Mouse (Mus musculus): Measurements from ENCODE around the gene Sugp1. TPM values are rescaled to one million over a fixed set of nuclear protein-coding genes. Genes with fewer than 3 reads are reported as not detected.

The Sugp1 gene
- polyA plus RNA-seq, 1 experiment from 2014 or later: 37.0 TPM

DNA sequence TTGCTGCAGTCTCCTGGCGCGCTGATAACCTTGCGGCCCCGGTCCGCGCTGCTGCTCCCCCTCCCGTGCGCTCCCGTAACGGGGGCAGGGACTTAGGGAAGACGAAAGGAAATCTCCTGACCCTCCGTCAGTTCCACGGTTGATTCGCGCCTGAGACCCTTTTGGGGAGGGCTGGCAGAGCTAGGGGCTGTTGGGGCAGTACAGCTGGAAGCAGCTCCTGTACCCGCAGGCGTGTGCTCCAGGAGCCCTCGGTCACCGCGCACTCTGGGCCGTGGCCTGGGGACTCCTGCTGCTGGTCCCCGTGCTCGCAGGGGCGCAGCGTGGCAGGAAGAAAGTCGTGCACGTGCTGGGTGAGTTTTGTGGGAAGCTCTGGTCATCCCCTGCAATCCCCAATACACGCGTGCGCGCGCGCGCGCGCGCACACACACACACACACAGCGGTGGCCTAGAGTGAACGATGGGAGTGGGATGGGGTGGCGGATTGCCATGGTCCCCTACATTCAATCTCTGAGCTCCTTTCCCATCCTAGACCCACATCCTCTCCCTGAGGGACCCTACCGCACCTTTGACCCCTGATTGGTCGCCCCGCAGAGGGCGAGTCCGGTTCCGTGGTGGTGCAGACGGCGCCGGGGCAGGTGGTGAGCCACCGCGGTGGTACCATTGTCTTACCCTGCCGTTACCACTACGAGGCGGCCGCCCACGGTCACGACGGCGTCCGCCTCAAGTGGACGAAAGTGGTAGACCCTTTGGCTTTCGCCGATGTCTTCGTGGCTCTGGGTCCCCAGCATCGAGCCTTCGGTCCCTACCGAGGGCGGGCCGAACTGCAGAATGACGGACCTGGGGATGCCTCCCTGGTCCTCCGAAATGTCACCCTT, 41.8 kb downstream of the Sugp1 start:
- peaks cover 10% of the 10 kb centered on the region for H3K27me3 ChIP-seq
- POLR2A ChIA-PET: no interaction called here
- in situ Hi-C loops (cut with MboI; ENCODE audit: low pct_unique_long_range_greater_than_20kb): no loop called here
- CTCF ChIA-PET: interaction anchor here (0.8 kb wide), 1 partner anchor 13 kb away, joined by 3 read pairs; no protein-coding TSS in a partner anchor
- no peak for TF ChIP-seq CTCF (IDR thresholded peaks at IDR 0.05)
- no peak for DNase-seq (ENCODE audit: low read depth, low spot score)
- ATAC-seq: no peak

- peaks cover 10% of the 10 kb centered on the region for H3K27me3 ChIP-seq
- DNase-seq (ENCODE audit: low read depth, low spot score) (no peak), ATAC-seq (no peak)
- ChIA-PET POLR2A (no interaction called here), CTCF (no interaction called here)
- in situ Hi-C loops (cut with MboI; ENCODE audit: low pct_unique_long_range_greater_than_20kb): no loop called here
- TF ChIP-seq CTCF (IDR thresholded peaks at IDR 0.05): no peak
These were observed 43.5 kb downstream of the Sugp1 start for GRCm38 (mm10) chr8:70086151-70086550.

DNA sequence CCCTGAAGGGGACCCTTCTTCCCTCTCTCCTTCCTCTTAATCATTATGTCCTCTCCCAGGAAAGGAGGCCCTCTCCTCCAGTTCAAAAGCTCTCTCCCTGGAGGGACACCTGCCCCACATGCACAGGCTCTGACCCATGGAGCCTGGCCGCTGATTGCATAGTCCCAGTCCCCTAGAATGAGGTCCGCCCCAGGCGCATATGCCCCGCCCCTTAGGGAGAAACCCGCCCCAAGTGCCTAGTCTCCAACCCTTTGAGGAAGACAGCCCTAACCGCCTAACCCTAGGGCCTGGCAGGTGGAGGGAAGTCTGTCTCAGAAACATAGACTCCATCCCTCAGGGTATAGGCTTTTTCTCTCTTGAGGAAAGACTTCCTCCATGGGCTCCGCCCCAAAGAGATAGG, 44.6 kb downstream of the Sugp1 start:
- ChIA-PET POLR2A (no interaction called here), CTCF (no interaction called here)
- no peak for TF ChIP-seq CTCF (IDR thresholded peaks at IDR 0.05)
- DNase-seq (ENCODE audit: low read depth, low spot score) (no peak), ATAC-seq (no peak)
- in situ Hi-C loops (cut with MboI; ENCODE audit: low pct_unique_long_range_greater_than_20kb): no loop called here
- H3K27me3 ChIP-seq: peaks cover 10% of the 10 kb centered on the region

- no peak for DNase-seq (ENCODE audit: low read depth, low spot score)
- ATAC-seq: peak; percentile 21
- no peak for TF ChIP-seq CTCF (IDR thresholded peaks at IDR 0.05)
- in situ Hi-C loops (cut with MboI; ENCODE audit: low pct_unique_long_range_greater_than_20kb): no loop called here
- POLR2A ChIA-PET: no interaction called here
- CTCF ChIA-PET: no interaction called here
- peaks cover 10% of the 10 kb centered on the region for H3K27me3 ChIP-seq
These were observed 45.4 kb downstream of the Sugp1 start for GRCm38 (mm10) chr8:70087836-70088650.

- peaks cover 10% of the 10 kb centered on the region for H3K27me3 ChIP-seq
- POLR2A ChIA-PET: no interaction called here
- no peak for ATAC-seq
These were observed 46.8 kb downstream of the Sugp1 start for GRCm38 (mm10) chr8:70089296-70089960.

DNA sequence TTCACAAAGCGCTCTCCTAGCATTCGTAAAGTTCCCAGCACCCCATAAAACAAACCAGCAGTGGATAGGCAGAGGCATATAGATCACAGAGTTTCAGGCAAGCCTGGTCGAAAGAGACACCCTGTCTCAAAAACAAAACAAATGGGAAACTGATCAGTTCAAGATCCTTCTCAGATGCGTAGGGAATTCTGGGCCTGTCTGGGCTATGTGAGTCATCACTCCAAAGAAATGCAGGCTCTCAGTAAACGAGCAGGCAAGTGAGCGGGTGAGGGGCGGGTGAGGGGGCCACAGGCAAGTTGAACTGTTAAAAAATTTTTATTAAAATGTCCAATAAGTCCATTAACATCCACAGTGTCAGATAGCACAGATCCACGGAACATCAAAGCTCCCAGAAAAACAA, 50.2 kb downstream of the Sugp1 start:
- CTCF ChIA-PET: no interaction called here
- no peak for DNase-seq (ENCODE audit: low read depth, low spot score)

More at GRCm38 (mm10) chr8:70089296-70089960, 46.8 kb downstream of the Sugp1 start:
- CTCF ChIA-PET: no interaction called here
- in situ Hi-C loops (cut with MboI; ENCODE audit: low pct_unique_long_range_greater_than_20kb): no loop called here
- TF ChIP-seq CTCF (IDR thresholded peaks at IDR 0.05): no peak
- no peak for DNase-seq (ENCODE audit: low read depth, low spot score)

GRCm38 (mm10) chr8:70099276-70099675, 56.7 kb downstream of the Sugp1 start:
- TF ChIP-seq CTCF (IDR thresholded peaks at IDR 0.05): no peak
- DNase-seq (ENCODE audit: low read depth, low spot score) (no peak), ATAC-seq (no peak)
- ChIA-PET CTCF (no interaction called here), POLR2A (no interaction called here)
- H3K27me3 ChIP-seq: peaks cover 31% of the 10 kb centered on the region
- in situ Hi-C loops (cut with MboI; ENCODE audit: low pct_unique_long_range_greater_than_20kb): loop anchor here (5.0 kb wide), 1 partner anchor 63 kb away; no protein-coding TSS in a partner anchor

More for the DNA sequence above, 50.2 kb downstream of the Sugp1 start:
- peaks cover 23% of the 10 kb centered on the region for H3K27me3 ChIP-seq
- ATAC-seq: no peak
- in situ Hi-C loops (cut with MboI; ENCODE audit: low pct_unique_long_range_greater_than_20kb): no loop called here
- POLR2A ChIA-PET: interaction anchor here (0.7 kb wide), 1 partner anchor 1394 kb away, joined by 5 read pairs; no protein-coding TSS in a partner anchor
- no peak for TF ChIP-seq CTCF (IDR thresholded peaks at IDR 0.05)

GRCm38 (mm10) chr8:70100241-70100640, 57.6 kb downstream of the Sugp1 start:
- H3K27me3 ChIP-seq: peaks cover 35% of the 10 kb centered on the region
- DNase-seq (ENCODE audit: low read depth, low spot score) (no peak), ATAC-seq (no peak)
- CTCF ChIA-PET: no interaction called here
- in situ Hi-C loops (cut with MboI; ENCODE audit: low pct_unique_long_range_greater_than_20kb): no loop called here
- no peak for TF ChIP-seq CTCF (IDR thresholded peaks at IDR 0.05)
- POLR2A ChIA-PET: no interaction called here

DNA sequence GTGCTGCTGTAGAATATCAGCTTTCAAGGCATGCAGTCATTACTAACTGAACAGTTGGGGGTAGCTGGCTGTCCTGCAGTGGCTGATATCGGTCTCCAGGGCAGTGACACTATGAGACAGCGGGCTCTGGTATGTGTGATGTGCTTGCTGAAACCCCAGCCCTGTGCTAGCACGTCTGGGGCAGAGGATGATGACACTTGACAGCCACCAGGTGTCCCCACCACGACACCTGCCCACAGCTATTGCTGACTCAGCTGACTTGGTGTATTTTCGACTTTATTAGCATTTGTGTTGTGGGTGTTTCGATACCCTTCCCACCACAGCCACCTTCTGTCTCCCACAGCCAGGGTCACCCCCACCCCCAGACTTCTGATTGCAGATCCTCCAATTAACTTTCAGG, 61.9 kb downstream of the Sugp1 start:
- peaks cover 45% of the 10 kb centered on the region for H3K27me3 ChIP-seq
- ATAC-seq: peak; percentile 29
- no peak for DNase-seq (ENCODE audit: low read depth, low spot score)
- no peak for TF ChIP-seq CTCF (IDR thresholded peaks at IDR 0.05)
- ChIA-PET CTCF (interaction anchor here (0.7 kb wide), 1 partner anchor 52 kb away, joined by 3 read pairs; no protein-coding TSS in a partner anchor), POLR2A (no interaction called here)
- in situ Hi-C loops (cut with MboI; ENCODE audit: low pct_unique_long_range_greater_than_20kb): no loop called here

GRCm38 (mm10) chr8:70104922-70105321, 62.3 kb downstream of the Sugp1 start:
- CTCF ChIA-PET: interaction anchor here (0.7 kb wide), 1 partner anchor 52 kb away, joined by 3 read pairs; no protein-coding TSS in a partner anchor
- no peak for TF ChIP-seq CTCF (IDR thresholded peaks at IDR 0.05)
- POLR2A ChIA-PET: interaction anchor here (0.9 kb wide), 1 partner anchor 11 kb away, joined by 3 read pairs; no protein-coding TSS in a partner anchor
- ATAC-seq (no peak), DNase-seq (ENCODE audit: low read depth, low spot score) (no peak)
- peaks cover 46% of the 10 kb centered on the region for H3K27me3 ChIP-seq
- in situ Hi-C loops (cut with MboI; ENCODE audit: low pct_unique_long_range_greater_than_20kb): no loop called here
